Mouse (Mus musculus): ENCODE data around the gene Slc27a2. TPM values are rescaled to one million over a fixed set of nuclear protein-coding genes. Genes with fewer than 3 reads are reported as not detected.
A peak's percentile ranks its signal among the peaks of the same experiment; 100 is the strongest.

The Slc27a2 gene
- total and polyA plus RNA-seq, 3 experiments = not detected

DNA sequence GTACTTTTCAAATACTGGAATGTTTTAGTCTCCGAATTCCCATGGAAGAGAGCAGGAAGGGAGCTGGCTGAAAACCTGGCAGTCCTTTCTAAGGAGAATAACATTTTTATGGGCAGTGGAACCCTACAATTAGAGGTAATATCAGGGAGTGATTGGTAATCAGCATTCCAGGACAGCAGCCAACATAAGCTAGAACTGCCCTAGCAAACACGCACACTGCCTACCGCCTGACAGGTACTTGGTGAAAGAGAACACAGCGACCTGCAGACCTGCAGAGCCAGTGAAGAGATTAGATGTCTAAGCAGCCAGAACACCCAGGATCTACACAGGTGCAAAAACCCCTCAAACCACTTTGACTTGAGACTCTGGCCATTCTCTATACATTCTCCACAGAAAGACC lies 20.5 kb downstream of the Slc27a2 start:
- Histone ChIP-seq H3K27me3 (ENCODE audit: control insufficient read depth in 1 of 2, insufficient read depth in 2 of 2, low read length in 2 of 2) (peaks cover 0 to 5% of the 10 kb centered on the region in 2 experiments; a peak in 3 of 4 replicates), H3K4me1 (ENCODE audit: control insufficient read depth in 1 of 2, insufficient read depth in 2 of 2, low read length in 2 of 2) (no peaks in the 10 kb centered on the region), H3K4me3 (ENCODE audit: control insufficient read depth in 1 of 2, insufficient read depth in 1 of 2, low read depth in 2 of 2, low read length in 2 of 2) (no peak overlapping the region), H3K36me3 (ENCODE audit: control insufficient read depth in 1 of 2, insufficient read depth in 2 of 2, low read length in 2 of 2) (no peaks in the 10 kb centered on the region), H3K79me2 (ENCODE audit: control insufficient read depth, insufficient read depth, low read length, poor library complexity) (no peaks in the 10 kb centered on the region), H3K27ac (ENCODE audit: control insufficient read depth, low read depth, low read length) (no peak overlapping the region), H3K9me3 (replicated peaks; ENCODE audit: insufficient read depth, low read length) (no peaks in the 10 kb centered on the region), H3K9ac (ENCODE audit: control insufficient read depth, low read depth, low read length, poor library complexity, severe bottlenecking) (no peak overlapping the region)
- no peak for TF ChIP-seq ZMIZ1 (IDR thresholded peaks at IDR 0.05; ENCODE audit: low read depth, low read length)
- no peak for TF ChIP-seq TAL1 (IDR thresholded peaks at IDR 0.05; ENCODE audit: low read length)
- TF ChIP-seq ZKSCAN1 (IDR thresholded peaks at IDR 0.05; ENCODE audit: low read depth, low read length) = no peak
- no peak for TF ChIP-seq POLR2AphosphoS5 (IDR thresholded peaks at IDR 0.05; ENCODE audit: borderline replicate concordance, low read depth, low read length)
- no peak for TF ChIP-seq CHD2 (IDR thresholded peaks at IDR 0.05; ENCODE audit: low read length)
- TF ChIP-seq HCFC1 (IDR thresholded peaks at IDR 0.05; ENCODE audit: low read depth, low read length) = no peak
- no peak for DNase-seq (ENCODE audit: low read depth, low spot score)

DNA sequence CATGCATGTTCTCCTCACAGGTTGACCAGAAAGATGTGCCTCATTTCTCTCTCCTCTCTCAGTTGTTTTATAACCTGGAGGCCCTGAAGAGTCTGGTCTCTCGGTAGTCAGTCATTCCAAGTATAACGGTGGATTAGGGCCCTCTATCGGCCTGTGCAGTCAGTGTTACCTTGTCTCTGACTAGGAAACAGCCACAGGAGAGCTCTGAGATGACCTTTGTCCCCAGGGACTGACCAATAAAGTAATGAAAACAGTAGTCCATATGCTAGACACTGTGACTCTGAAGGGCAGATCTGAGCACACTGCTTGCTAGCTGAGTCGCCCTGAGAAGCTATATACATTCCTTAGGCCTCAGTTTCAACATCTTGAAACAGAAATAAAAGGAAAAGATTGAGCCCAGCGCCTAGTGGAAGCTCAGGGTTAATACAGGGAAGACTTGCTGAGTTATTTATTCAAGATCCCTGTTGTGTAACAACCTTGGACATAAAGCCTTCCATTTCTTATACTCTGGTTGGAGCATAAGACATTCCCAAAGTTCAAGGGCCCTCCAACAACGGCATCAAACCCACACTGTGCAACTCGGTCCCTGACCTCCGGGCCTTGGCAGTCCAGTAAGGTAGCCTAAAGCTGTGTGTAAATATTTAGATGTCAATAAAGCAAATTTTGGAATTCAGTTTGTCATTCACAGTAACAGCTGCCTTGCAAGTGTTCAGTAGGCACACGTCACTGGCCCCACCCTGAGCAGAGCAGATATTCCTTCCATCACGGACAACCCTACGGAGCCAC lies 23.4 kb downstream of the Slc27a2 start:
- H3K9ac ChIP-seq (ENCODE audit: control insufficient read depth, low read depth, low read length, poor library complexity, severe bottlenecking) = no peak overlapping the region
- no peaks in the 10 kb centered on the region for H3K9me3 ChIP-seq (replicated peaks; ENCODE audit: insufficient read depth, low read length)
- no peak overlapping the region for H3K27ac ChIP-seq (ENCODE audit: control insufficient read depth, low read depth, low read length)
- H3K4me1 ChIP-seq (ENCODE audit: control insufficient read depth in 1 of 2, insufficient read depth in 2 of 2, low read length in 2 of 2) = no peaks in the 10 kb centered on the region
- DNase-seq (ENCODE audit: low read depth, low spot score) = no peak
- no peaks in the 10 kb centered on the region for H3K79me2 ChIP-seq (ENCODE audit: control insufficient read depth, insufficient read depth, low read length, poor library complexity)
- H3K27me3 ChIP-seq (ENCODE audit: control insufficient read depth in 1 of 2, insufficient read depth in 2 of 2, low read length in 2 of 2) = peaks cover 0 to 5% of the 10 kb centered on the region in 2 experiments; a peak in 3 of 4 replicates
- no peaks in the 10 kb centered on the region for H3K36me3 ChIP-seq (ENCODE audit: control insufficient read depth in 1 of 2, insufficient read depth in 2 of 2, low read length in 2 of 2)
- TF ChIP-seq CTCF (IDR thresholded peaks at IDR 0.05 in 2 of 3, conservative IDR thresholded peaks at IDR 0.05 in 1 of 3; ENCODE audit: control insufficient read depth in 1 of 3, insufficient read depth in 1 of 3, low read depth in 2 of 3, low read length in 3 of 3, poor library complexity in 1 of 3, severe bottlenecking in 1 of 3) = peak in 1 of 3 experiments; percentile 0; a peak in 1 of 6 replicates
- no peak for TF ChIP-seq E2F4 (IDR thresholded peaks at IDR 0.05; ENCODE audit: borderline replicate concordance, low read depth, low read length)
- no peak overlapping the region for H3K4me3 ChIP-seq (ENCODE audit: control insufficient read depth in 1 of 2, insufficient read depth in 1 of 2, low read depth in 2 of 2, low read length in 2 of 2)

DNA sequence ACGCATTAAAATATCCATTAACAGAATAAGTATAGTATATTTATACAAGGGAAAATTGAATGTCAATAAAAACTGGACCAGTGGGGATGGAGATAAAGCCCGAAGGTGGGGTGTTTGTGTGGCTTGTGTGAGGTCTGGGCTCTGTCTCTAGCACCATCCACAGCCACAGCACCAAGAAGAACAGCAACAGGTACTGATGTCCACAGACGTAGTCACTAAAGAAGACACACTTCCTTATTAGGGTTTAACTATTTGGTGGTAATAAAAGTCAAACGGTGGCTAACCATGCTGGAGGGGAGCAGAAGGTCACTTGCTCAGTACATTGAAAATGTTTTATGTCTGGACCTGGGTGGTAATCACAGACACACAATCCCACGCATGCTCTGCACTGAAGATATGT lies 25.2 kb downstream of the Slc27a2 start:
- H3K9ac ChIP-seq (ENCODE audit: control insufficient read depth, low read depth, low read length, poor library complexity, severe bottlenecking) = no peak overlapping the region
- H3K27me3 ChIP-seq (ENCODE audit: control insufficient read depth in 1 of 2, insufficient read depth in 2 of 2, low read length in 2 of 2) = peaks cover 0 to 1% of the 10 kb centered on the region in 2 experiments; a peak in 2 of 4 replicates
- H3K79me2 ChIP-seq (ENCODE audit: control insufficient read depth, insufficient read depth, low read length, poor library complexity) = no peaks in the 10 kb centered on the region
- no peak for TF ChIP-seq HCFC1 (IDR thresholded peaks at IDR 0.05; ENCODE audit: low read depth, low read length)
- no peak for TF ChIP-seq UBTF (IDR thresholded peaks at IDR 0.05; ENCODE audit: borderline replicate concordance, insufficient read depth, low read depth, low read length)
- no peak for TF ChIP-seq ZNF384 (IDR thresholded peaks at IDR 0.05; ENCODE audit: low read depth, low read length)
- no peak for TF ChIP-seq E2F4 (IDR thresholded peaks at IDR 0.05; ENCODE audit: borderline replicate concordance, low read depth, low read length)
- no peak for TF ChIP-seq MYC (IDR thresholded peaks at IDR 0.05; ENCODE audit: low read depth, low read length)
- TF ChIP-seq NELFE (IDR thresholded peaks at IDR 0.05; ENCODE audit: low read depth, low read length) = no peak
- TF ChIP-seq MAFK (IDR thresholded peaks at IDR 0.05; ENCODE audit: borderline replicate concordance, low read depth, low read length) = no peak
- no peak for TF ChIP-seq MAZ (IDR thresholded peaks at IDR 0.05; ENCODE audit: low read depth, low read length)
- TF ChIP-seq MYB (IDR thresholded peaks at IDR 0.05; ENCODE audit: low read depth, low read length) = no peak
- TF ChIP-seq POLR2AphosphoS2 (IDR thresholded peaks at IDR 0.05; ENCODE audit: low read length) = no peak
- no peak for TF ChIP-seq POLR2AphosphoS5 (IDR thresholded peaks at IDR 0.05; ENCODE audit: borderline replicate concordance, low read depth, low read length)
- TF ChIP-seq MEF2A (IDR thresholded peaks at IDR 0.05; ENCODE audit: extremely low read depth, insufficient replicate concordance, low read depth, low read length, poor library complexity, severe bottlenecking) = no peak
- TF ChIP-seq RAD21 (IDR thresholded peaks at IDR 0.05; ENCODE audit: low read depth, low read length) = no peak
- no peak for TF ChIP-seq SIN3A (IDR thresholded peaks at IDR 0.05; ENCODE audit: low read length)
- TF ChIP-seq GATA1 (IDR thresholded peaks at IDR 0.05; ENCODE audit: low read depth, low read length) = no peak
- no peak for TF ChIP-seq ZKSCAN1 (IDR thresholded peaks at IDR 0.05; ENCODE audit: low read depth, low read length)
- no peaks in the 10 kb centered on the region for H3K36me3 ChIP-seq (ENCODE audit: control insufficient read depth in 1 of 2, insufficient read depth in 2 of 2, low read length in 2 of 2)
- no peaks in the 10 kb centered on the region for H3K4me1 ChIP-seq (ENCODE audit: control insufficient read depth in 1 of 2, insufficient read depth in 2 of 2, low read length in 2 of 2)
- H3K4me3 ChIP-seq (ENCODE audit: control insufficient read depth in 1 of 2, insufficient read depth in 1 of 2, low read depth in 2 of 2, low read length in 2 of 2) = no peak overlapping the region
- no peaks in the 10 kb centered on the region for H3K9me3 ChIP-seq (replicated peaks; ENCODE audit: insufficient read depth, low read length)
- no peak for DNase-seq (ENCODE audit: low read depth, low spot score)
- H3K27ac ChIP-seq (ENCODE audit: control insufficient read depth, low read depth, low read length) = no peak overlapping the region
